ENCODE assay signal across 1 mouse cellular context in the genomic region with DNA sequence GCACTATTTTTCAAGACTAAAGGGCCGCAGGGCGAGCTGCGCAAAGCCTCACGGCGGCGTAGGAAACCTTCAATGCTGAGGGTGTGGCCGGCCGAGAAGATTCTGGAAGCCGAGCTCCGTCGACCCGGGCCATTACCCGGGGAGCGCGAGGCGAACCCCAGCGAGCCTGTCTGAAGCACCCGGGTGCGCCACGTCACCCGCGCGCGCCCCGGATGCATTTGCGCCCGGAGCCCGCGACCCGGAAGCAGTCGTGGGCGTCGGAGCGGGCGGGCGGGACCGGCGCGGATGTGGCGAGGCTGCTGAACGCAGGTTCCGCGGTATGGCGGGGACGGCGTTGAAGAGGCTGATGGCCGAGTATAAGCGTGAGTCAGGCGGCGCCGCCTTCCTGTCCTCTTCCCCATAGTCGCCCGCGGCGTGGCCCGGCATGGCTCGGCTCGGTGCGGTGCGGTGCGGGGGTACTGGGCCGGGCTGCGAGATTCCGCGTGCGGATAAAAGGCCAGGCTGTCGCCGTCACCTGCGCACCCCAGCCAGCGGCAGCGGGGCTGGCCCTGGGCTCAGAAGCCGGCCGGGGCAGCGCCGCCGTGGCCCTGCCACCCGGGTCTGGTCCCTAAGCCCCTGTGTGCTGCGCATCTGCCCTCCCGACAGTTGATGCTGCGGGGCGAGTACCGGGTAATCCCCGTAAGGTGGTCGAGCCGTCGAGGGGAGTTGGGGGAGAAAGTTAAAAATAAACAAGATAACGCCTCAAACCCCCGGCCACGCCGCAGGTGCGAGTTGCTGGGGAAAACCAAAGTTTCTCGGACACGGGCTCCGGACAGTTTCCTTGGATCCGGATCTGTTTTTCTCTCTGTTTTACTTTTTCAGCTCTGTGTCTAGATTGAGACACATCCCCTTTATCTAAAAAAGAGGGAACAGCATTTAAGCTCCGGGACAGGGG.
TF ChIP-seq lines count a peak whose summit lies in the region.

TSS of gene Ube2g2 (plus strand) at position 221 of the 934 bp plus-strand sequence.

TF ChIP-seq in MEL, 35 proteins besides CTCF, POLR2A, EP300 and RAD21 (continued from another document):
- TF ChIP-seq E2F4 (IDR thresholded peaks at IDR 0.05; ENCODE audit: borderline replicate concordance, low read depth, low read length) (0 out of 2 replicates have a peak, but pooled peaks have one; percentile 25), USF1 (IDR thresholded peaks at IDR 0.05; ENCODE audit: low read depth, low read length) (peak; percentile 40; the same call in 1 of the 2 replicates), TAL1 (IDR thresholded peaks at IDR 0.05; ENCODE audit: low read length) (no peak), MYB (IDR thresholded peaks at IDR 0.05; ENCODE audit: low read depth, low read length) (no peak), GATA1 (IDR thresholded peaks at IDR 0.05; ENCODE audit: low read depth, low read length) (no peak), ZMIZ1 (IDR thresholded peaks at IDR 0.05; ENCODE audit: low read depth, low read length) (peak; percentile 54; the same call in 1 of the 2 replicates), NELFE (IDR thresholded peaks at IDR 0.05; ENCODE audit: low read depth, low read length) (peak; percentile 78), ZC3H11A (IDR thresholded peaks at IDR 0.05; ENCODE audit: low read depth, low read length) (peak; percentile 44; the same call in 1 of the 2 replicates), RCOR1 (IDR thresholded peaks at IDR 0.05; ENCODE audit: low read depth, low read length) (0 out of 2 replicates have a peak, but pooled peaks have one; percentile 6), CHD2 (IDR thresholded peaks at IDR 0.05; ENCODE audit: low read length) (peak; percentile 57), MXI1 (IDR thresholded peaks at IDR 0.05; ENCODE audit: low read depth, low read length) (peak; percentile 75; the same call in 1 of the 2 replicates), HCFC1 (IDR thresholded peaks at IDR 0.05; ENCODE audit: low read depth, low read length) (peak; percentile 95)
